Mouse (Mus musculus): ENCODE results near the gene Lztr1. TPM values are rescaled to one million over a fixed set of nuclear protein-coding genes. Genes with fewer than 3 reads are reported as not detected.

Lztr1 gene
- polyA plus RNA-seq, 1 experiment from 2014 or later, result 87.3 TPM

DNA sequence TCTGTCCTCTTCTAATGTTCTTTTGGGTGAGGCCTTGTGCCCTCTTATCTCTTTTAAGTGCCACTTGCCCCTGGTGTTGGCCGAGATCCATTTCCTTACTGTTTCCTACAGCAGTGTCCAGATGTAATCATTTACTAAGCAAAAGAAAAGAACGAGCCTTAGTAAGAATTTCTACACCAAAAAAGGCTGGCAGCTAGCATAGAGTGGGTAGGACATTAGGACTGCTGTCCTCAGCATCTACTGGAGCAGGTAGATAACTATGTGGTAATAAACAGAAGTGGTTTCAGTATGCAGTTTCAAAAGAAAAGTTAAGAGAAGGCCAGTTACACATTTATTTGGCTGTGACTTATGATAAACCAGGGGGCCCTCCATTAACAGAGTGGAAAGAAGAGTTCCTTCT is 2.2 kb downstream of the Lztr1 start:
- H3K27me3 ChIP-seq (ENCODE audit: low read depth, poor library complexity, severe bottlenecking), result no peaks in the 10 kb centered on the region
- H3K4me3 ChIP-seq, result no peak overlapping the region
- peaks cover 17% of the 10 kb centered on the region for H3K4me1 ChIP-seq
- H3K9me3 ChIP-seq (replicated peaks), result no peaks in the 10 kb centered on the region
- 94% methylated on average over 2 of the region's 2 CpGs for WGBS
- no peak overlapping the region for H3K27ac ChIP-seq (replicated peaks)
- H3K36me3 ChIP-seq, result peaks cover 49% of the 10 kb centered on the region
- DNase-seq (ENCODE audit: low spot score), result no peak

DNA sequence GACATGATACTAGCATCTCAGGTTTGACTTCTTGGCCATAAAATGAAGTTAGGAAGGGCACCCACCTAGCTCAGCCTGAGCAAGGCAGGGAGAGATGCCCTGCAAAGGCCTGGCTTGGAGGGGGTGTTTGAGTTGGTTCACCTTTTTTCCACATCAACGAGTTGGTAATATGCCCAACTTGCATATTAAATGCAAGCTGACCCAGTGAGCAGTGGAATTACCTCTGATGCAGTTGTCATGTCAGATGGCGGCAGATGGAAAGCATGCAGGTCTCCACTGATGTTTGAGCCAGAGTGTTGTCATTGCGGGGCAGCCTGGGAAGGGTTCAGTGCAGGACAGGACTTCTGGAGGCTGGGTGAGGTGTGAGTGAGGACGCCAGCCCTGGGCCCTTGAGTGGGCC is 2.9 kb downstream of the Lztr1 start:
- H3K4me1 ChIP-seq, result peaks cover 17% of the 10 kb centered on the region
- H3K27me3 ChIP-seq (ENCODE audit: low read depth, poor library complexity, severe bottlenecking), result no peaks in the 10 kb centered on the region
- no peaks in the 10 kb centered on the region for H3K9me3 ChIP-seq (replicated peaks)
- H3K36me3 ChIP-seq, result peaks cover 56% of the 10 kb centered on the region
- no peak overlapping the region for H3K27ac ChIP-seq (replicated peaks)
- 92% methylated on average over 4 of the region's 4 CpGs for WGBS
- DNase-seq (ENCODE audit: low spot score), result no peak
- no peak overlapping the region for H3K4me3 ChIP-seq

DNA sequence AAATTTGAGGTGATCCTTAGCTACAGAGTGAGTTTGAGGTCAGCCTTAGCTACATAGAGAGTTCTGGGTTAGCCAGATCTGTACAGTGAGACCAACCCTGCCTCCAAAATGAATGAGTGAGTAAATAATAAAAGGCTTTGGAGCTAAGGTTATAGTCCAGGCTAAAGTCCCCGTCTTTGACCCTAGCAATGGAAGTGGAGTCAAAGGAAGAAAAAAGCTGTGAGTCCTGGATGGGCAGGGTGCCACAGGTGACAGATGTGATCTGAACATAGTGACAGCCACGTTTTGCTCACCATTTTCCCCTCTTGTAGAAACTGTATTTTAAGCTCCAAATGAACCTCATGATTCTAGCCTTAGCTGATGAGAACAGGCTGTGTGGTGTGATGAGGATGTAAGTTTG is 10.4 kb downstream of the Lztr1 start:
- H3K4me3 ChIP-seq, result no peak overlapping the region
- no peaks in the 10 kb centered on the region for H3K4me1 ChIP-seq
- no peak for DNase-seq (ENCODE audit: low spot score)
- WGBS, result 86% methylated on average over 2 of the region's 2 CpGs
- H3K9me3 ChIP-seq (replicated peaks), result no peaks in the 10 kb centered on the region
- H3K27ac ChIP-seq (replicated peaks), result no peak overlapping the region
- H3K36me3 ChIP-seq, result peaks cover 98% of the 10 kb centered on the region
- no peaks in the 10 kb centered on the region for H3K27me3 ChIP-seq (ENCODE audit: low read depth, poor library complexity, severe bottlenecking)

DNA sequence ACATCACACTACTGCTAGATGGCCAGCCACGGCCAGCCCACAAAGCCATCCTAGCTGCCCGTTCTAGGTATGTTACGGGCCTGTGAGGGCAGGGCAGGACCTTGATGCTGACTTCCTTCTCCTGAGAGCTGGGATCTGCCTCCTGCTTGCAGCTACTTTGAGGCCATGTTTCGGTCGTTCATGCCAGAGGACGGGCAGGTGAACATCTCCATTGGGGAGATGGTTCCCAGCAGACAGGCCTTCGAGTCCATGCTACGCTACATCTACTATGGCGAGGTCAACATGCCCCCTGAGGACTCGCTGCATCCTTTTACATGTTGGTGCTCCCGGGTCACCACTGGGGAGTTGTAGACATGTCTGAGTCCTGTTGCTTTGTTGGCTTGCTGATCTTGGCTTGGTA is 15.7 kb downstream of the Lztr1 start:
- H3K27me3 ChIP-seq (ENCODE audit: low read depth, poor library complexity, severe bottlenecking), result no peaks in the 10 kb centered on the region
- no peak overlapping the region for H3K27ac ChIP-seq (replicated peaks)
- H3K9me3 ChIP-seq (replicated peaks), result no peaks in the 10 kb centered on the region
- WGBS, result 91% methylated on average over 11 of the region's 11 CpGs
- no peak overlapping the region for H3K4me3 ChIP-seq
- H3K36me3 ChIP-seq, result peaks cover 97% of the 10 kb centered on the region
- H3K4me1 ChIP-seq, result no peaks in the 10 kb centered on the region
- DNase-seq (ENCODE audit: low spot score), result no peak

DNA sequence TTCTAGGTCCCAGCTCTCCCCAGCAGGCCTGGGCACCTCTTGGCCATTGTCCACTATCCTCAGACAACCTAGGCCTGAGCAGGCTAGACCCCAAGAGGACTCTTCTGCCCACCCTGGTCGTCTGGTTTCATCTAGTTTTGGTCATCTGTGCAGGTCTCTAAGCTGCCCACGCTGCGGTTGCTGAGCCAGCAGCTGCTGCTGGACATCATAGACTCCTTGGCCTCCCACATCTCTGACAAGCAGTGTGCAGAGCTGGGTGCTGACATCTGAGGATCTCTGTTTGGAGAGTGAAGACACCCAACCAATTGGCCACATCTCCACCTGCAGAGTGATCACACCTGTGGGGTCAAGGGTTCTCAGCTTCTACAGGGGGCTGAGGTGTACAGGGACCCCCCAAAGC is 17.0 kb downstream of the Lztr1 start:
- Histone ChIP-seq H3K9me3 (replicated peaks) (no peaks in the 10 kb centered on the region), H3K4me1 (peaks cover 13% of the 10 kb centered on the region), H3K27me3 (ENCODE audit: low read depth, poor library complexity, severe bottlenecking) (no peaks in the 10 kb centered on the region), H3K4me3 (no peak overlapping the region), H3K27ac (replicated peaks) (no peak overlapping the region), H3K36me3 (peaks cover 84% of the 10 kb centered on the region)
- DNase-seq (ENCODE audit: low spot score), result no peak
- WGBS, result 87% methylated on average over 3 of the region's 3 CpGs

DNA sequence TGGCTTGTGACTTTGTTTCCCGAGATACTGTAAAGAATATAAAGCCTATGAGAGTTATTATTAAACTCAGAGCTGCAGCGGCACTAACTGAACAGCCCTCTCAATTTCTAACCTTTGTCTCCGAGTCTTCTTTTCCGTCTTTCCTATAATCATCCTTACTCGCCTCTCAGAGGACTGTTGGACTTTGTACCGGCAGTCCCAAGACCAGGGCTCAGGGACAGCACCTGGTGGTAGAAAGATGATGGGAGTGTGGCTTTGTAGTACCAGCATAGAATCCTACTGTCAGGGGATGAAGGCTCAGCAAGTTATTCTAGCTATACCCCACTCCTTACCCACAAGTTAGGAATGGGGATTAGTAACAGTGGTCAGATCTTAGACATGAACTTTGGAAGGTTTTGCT is 17.7 kb downstream of the Lztr1 start:
- no peak overlapping the region for H3K27ac ChIP-seq (replicated peaks)
- no peak overlapping the region for H3K4me3 ChIP-seq
- H3K9me3 ChIP-seq (replicated peaks), result no peaks in the 10 kb centered on the region
- peaks cover 77% of the 10 kb centered on the region for H3K36me3 ChIP-seq
- WGBS, result 91% methylated on average over 6 of the region's 6 CpGs
- no peaks in the 10 kb centered on the region for H3K27me3 ChIP-seq (ENCODE audit: low read depth, poor library complexity, severe bottlenecking)
- H3K4me1 ChIP-seq, result peaks cover 13% of the 10 kb centered on the region
- DNase-seq (ENCODE audit: low spot score), result no peak

DNA sequence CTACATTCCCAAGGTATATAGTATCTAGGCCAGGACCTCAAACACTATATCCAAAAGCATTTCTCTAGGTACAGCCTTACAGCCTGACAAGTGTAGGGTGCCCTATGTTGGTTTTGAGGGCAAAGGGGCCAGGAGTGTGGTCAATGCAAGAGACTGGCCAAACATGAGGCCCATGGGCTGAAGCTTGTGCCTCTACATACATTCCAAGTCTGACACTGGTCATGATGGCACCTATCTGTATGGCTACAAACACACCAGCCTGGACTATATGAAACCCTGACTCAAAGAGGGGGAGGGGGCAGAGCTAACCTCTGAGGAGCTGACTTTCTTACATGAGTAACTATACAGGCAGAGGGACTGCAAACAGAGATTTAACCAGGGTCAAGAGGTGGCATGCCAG is 19.1 kb downstream of the Lztr1 start:
- Histone ChIP-seq H3K4me1 (peaks cover 24% of the 10 kb centered on the region), H3K36me3 (peaks cover 63% of the 10 kb centered on the region), H3K27ac (replicated peaks) (no peak overlapping the region), H3K4me3 (no peak overlapping the region), H3K9me3 (replicated peaks) (no peaks in the 10 kb centered on the region), H3K27me3 (ENCODE audit: low read depth, poor library complexity, severe bottlenecking) (no peaks in the 10 kb centered on the region)
- no peak for DNase-seq (ENCODE audit: low spot score)

DNA sequence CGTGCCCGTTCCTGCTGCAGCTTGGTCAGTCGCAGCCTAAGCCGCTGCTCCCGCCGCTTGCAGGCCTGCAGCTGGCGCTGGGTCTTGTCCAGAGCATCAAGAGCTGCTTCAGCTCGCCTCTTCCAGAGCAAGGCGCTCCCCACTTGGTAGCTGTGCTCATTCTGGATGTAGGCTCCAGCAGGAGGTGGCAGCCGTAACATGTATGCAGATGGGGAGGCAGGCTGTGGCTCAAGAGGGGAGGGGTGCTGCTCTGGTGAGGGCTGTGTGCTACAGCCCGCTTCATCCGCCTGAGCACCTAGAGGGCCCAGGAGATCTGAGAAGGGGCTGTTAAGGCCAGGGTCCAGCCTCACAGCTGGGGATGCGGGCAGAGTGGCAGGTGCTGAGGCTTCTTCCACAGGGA is 19.8 kb downstream of the Lztr1 start:
- Histone ChIP-seq H3K36me3 (peaks cover 56% of the 10 kb centered on the region), H3K4me3 (0 out of 2 replicates have a peak overlapping the region, but pooled peaks have one; percentile 8), H3K9me3 (replicated peaks) (no peaks in the 10 kb centered on the region), H3K27ac (replicated peaks) (no peak overlapping the region), H3K4me1 (peaks cover 24% of the 10 kb centered on the region), H3K27me3 (ENCODE audit: low read depth, poor library complexity, severe bottlenecking) (no peaks in the 10 kb centered on the region)
- 90% methylated on average over 13 of the region's 13 CpGs for WGBS
- no peak for DNase-seq (ENCODE audit: low spot score)

DNA sequence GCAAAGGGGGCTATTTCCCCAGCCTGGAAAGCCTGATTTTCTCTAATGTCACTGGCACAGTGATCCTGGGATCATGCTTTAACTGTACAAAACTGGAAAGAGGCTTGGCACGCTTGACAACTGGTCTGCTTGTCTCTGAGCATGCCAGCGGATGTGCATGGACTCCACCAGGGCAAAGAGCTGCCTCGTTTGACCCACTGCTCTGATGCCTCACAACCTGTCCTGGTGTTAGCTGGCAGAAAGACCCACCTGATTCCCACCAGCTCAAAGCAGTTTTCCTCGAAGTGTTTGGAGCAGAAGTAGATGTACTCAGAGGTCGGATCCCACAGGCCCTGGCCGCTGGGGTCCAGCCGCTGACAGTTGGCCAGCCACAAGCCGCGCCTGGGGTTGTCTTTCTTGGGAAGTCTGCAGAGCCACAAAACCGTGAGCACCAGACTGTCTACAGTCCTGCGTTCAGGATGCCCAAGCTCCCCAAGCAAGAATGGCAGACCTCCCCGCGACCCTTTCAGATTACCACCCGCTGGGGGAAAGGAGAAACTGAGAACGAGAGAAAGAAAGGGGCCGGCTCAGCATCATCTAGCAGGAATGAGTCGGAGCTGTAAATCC is 21.6 kb downstream of the Lztr1 start:
- Histone ChIP-seq H3K36me3 (peaks cover 40% of the 10 kb centered on the region), H3K4me1 (peaks cover 24% of the 10 kb centered on the region), H3K9me3 (replicated peaks) (no peaks in the 10 kb centered on the region), H3K27me3 (ENCODE audit: low read depth, poor library complexity, severe bottlenecking) (no peaks in the 10 kb centered on the region), H3K4me3 (peak overlapping the region; percentile 71), H3K27ac (replicated peaks) (peak overlapping the region; percentile 86)
- DNase-seq (ENCODE audit: low spot score), result peak; percentile 32
- WGBS, result 22% methylated on average over 17 of the region's 17 CpGs

DNA sequence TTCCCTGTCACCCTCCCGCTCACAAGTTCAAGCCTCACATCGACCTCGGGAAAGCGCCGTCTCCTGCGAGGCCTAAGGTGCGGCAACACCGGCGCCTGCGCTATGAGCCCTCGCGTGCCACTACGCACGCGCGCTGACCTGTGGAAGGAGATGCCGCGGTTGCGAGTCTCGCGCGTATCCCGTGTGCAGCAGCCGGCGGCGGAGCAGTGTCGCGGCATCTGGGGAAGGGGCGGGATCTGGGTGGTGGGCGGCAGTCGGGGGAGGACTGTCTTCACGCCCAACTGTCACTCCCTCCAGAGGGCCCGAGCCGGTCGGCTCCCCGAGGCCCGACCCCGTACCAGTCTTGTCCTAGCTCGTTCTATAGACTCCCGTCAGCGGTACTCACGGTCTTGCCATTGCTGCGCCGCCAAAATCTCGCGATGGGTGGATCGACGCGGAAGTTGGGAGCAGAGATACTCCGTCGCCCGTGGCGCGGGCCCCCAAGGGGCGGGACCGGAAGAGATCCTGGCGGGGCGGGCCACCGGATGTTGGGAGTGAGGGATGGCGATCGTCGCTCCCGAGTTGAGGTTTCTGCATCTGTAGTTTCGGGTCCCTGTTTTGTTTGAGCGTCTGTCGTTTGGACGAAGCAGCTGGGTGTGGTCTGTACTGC is 22.3 kb downstream of the Lztr1 start, which contains the start of gene Thap7:
Thap7 (minus strand) TSS at position 497 of the 649 bp plus-strand sequence.
- DNase-seq (ENCODE audit: low spot score), result peak; percentile 98
- peak within 1 kb of the TSS; percentile 71 for H3K4me3 ChIP-seq
- peaks cover 33% of the 10 kb centered on the region for H3K36me3 ChIP-seq
- peak within 1 kb of the TSS; percentile 86 for H3K27ac ChIP-seq (replicated peaks)
- WGBS, result under 1% methylated on average over 67 of the region's 67 CpGs
- peaks cover 24% of the 10 kb centered on the region for H3K4me1 ChIP-seq
- no peaks in the 10 kb centered on the region for H3K27me3 ChIP-seq (ENCODE audit: low read depth, poor library complexity, severe bottlenecking)
- no peaks in the 10 kb centered on the region for H3K9me3 ChIP-seq (replicated peaks)

DNA sequence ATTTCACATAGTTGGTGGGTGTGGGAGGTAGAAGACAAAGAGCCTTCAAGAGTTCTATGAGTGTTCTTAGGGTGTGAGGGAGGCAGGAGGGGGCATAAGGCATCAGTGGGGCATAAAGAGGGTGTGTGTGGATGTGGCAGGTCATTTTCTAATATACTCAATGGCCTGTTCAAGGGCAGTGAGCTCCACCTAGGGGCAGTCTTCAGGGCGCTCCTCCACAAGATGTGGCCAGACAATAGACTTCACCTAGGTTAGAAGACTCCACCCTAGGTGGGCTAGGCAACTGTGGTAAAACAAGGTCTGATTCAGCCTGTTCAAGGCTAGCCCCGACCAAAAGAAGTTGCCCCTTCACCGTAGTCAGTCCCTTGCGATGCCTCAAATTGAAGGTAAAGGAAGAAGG is 23.8 kb downstream of the Lztr1 start:
- no peaks in the 10 kb centered on the region for H3K27me3 ChIP-seq (ENCODE audit: low read depth, poor library complexity, severe bottlenecking)
- H3K36me3 ChIP-seq, result peaks cover 18% of the 10 kb centered on the region
- no peaks in the 10 kb centered on the region for H3K9me3 ChIP-seq (replicated peaks)
- no peak overlapping the region for H3K27ac ChIP-seq (replicated peaks)
- WGBS, result 51% methylated on average over 4 of the region's 4 CpGs
- H3K4me3 ChIP-seq, result peak overlapping the region; percentile 71
- peaks cover 24% of the 10 kb centered on the region for H3K4me1 ChIP-seq
- DNase-seq (ENCODE audit: low spot score), result no peak

DNA sequence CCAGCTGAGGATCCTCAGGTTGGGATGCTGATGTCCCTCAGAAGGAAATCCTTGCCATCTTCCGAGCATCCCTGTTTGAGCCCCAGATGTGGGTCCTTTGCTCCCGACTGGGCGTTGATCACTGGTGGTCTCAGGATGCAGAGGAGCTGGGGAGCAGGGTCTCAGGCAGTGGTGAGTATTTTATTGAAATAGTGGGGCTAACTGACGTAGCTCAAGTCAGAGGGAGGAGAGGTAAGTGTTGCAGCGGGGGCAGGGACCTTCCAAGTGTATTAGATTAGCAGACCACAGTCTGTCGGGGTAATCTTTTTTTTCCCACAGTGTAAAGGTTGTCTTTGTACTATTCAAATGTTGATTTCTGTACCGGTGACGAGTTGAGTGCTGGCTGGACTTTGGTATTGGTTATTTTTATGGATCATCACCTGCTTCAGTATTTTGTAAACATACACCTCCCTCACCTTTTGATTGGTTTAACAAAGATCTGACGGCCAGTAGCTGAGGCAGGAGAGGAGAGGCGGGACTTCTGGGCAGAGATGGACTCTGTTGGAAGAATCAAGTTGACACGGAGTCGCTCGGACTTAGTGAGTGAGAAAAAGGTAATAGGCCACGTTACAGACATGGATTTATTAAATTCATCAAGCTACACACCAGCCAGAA is 24.3 kb downstream of the Lztr1 start:
- H3K4me1 ChIP-seq, result peaks cover 24% of the 10 kb centered on the region
- peaks cover 13% of the 10 kb centered on the region for H3K36me3 ChIP-seq
- H3K27ac ChIP-seq (replicated peaks), result no peak overlapping the region
- 73% methylated on average over 14 of the region's 14 CpGs for WGBS
- no peak overlapping the region for H3K4me3 ChIP-seq
- H3K9me3 ChIP-seq (replicated peaks), result no peaks in the 10 kb centered on the region
- DNase-seq (ENCODE audit: low spot score), result no peak
- no peaks in the 10 kb centered on the region for H3K27me3 ChIP-seq (ENCODE audit: low read depth, poor library complexity, severe bottlenecking)

DNA sequence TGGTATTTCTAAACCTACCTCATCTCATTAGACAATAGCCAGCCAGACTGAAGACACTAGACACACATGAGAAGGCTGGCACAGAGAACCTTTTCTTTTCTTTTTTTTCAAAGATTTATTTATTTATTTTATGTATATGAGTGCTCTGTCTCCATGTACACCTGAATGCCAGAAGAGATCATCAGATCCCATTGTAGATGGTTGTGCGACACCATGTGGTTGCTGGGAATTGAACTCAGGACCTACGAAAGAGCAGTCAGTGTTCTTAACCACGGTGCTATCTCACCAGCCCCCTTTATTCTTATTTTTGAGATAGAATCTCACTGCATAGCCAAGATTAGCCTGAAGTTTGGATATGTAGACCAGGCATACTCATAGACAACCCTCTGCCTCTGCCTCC is 28.1 kb downstream of the Lztr1 start:
- Histone ChIP-seq H3K27me3 (ENCODE audit: low read depth, poor library complexity, severe bottlenecking) (peaks cover 8% of the 10 kb centered on the region), H3K9me3 (replicated peaks) (no peaks in the 10 kb centered on the region), H3K4me3 (no peak overlapping the region), H3K27ac (replicated peaks) (no peak overlapping the region), H3K4me1 (peaks cover 9% of the 10 kb centered on the region), H3K36me3 (no peaks in the 10 kb centered on the region)
- no peak for DNase-seq (ENCODE audit: low spot score)
- WGBS, result 91% methylated on average over 3 of the region's 3 CpGs
